Mouse (Mus musculus) granulocyte monocyte progenitor cell, adult 5-6 weeks (primary cell): Measurements from ENCODE around the gene Ppp1r36. TPM values are rescaled to one million over a fixed set of nuclear protein-coding genes. Genes with fewer than 3 reads are reported as not detected.

Experiments
- ATAC-seq: replicated peaks from 2 replicates; pipeline ENCODE4 v1.8.0; 2016; ENCODE audit warnings: mild to moderate bottlenecking, moderate TSS enrichment, inconsistent platforms; ENCODE audit not compliant: poor library complexity, severe bottlenecking
- total RNA-seq, 2 experiments: library from RNA; stranded (forward) in 1 of 2; stranded (reverse) in 1 of 2; fragments of 200-712, 200-1000 nt in 1 of 2; fragments of >200 nt in 1 of 2; fragmentation: Nextera tagmentation in 1 of 2; gene quantifications; 2 replicates each; pipeline ENCODE4 v1.2.3; 2014 to 2017

Ppp1r36 gene
- total RNA-seq, 2 experiments from 2014 or later = not detected

GRCm38 (mm10) chr12:76482948-76483347, 65.6 kb downstream of the Ppp1r36 start:
- ATAC-seq = no peak

GRCm38 (mm10) chr12:76484881-76485280, 67.5 kb downstream of the Ppp1r36 start:
- no peak for ATAC-seq

GRCm38 (mm10) chr12:76485381-76485780, 68.0 kb downstream of the Ppp1r36 start:
- ATAC-seq = no peak

- ATAC-seq = peak; percentile 30; the same call in 1 of the 2 replicates
Measured at GRCm38 (mm10) chr12:76486943-76487342, 69.6 kb downstream of the Ppp1r36 start.

Other genes starting within 250 kb of the Ppp1r36 start
- not detected in 2 replicates for gene Esr2, start 240.3 kb upstream of the Ppp1r36 start, total RNA-seq (2014; fragmentation: Nextera tagmentation)
- gene Esr2, start 240.3 kb upstream of the Ppp1r36 start, total RNA-seq (2017) = not detected in 2 replicates
- not detected in 2 replicates for gene Tex21, start 170.8 kb upstream of the Ppp1r36 start, total RNA-seq (2014; fragmentation: Nextera tagmentation)
- not detected in 2 replicates for gene Tex21, start 170.8 kb upstream of the Ppp1r36 start, total RNA-seq (2017)
- 47.7 and 79.3 TPM in 2 replicates for gene Mthfd1, start 162.2 kb upstream of the Ppp1r36 start, total RNA-seq (2014; fragmentation: Nextera tagmentation)
- 106 and 111 TPM in 2 replicates for gene Mthfd1, start 162.2 kb upstream of the Ppp1r36 start, total RNA-seq (2017)
- gene Akap5, start 92.6 kb upstream of the Ppp1r36 start, total RNA-seq (2014; fragmentation: Nextera tagmentation) = 0.17 TPM in 1 of 2 replicates, not detected in the other
- 0.21 and 0.30 TPM in 2 replicates for gene Akap5, start 92.6 kb upstream of the Ppp1r36 start, total RNA-seq (2017)
- 26.4 and 29.4 TPM in 2 replicates for gene Zbtb25, start 47.9 kb upstream of the Ppp1r36 start, total RNA-seq (2014; fragmentation: Nextera tagmentation)
- gene Zbtb25, start 47.9 kb upstream of the Ppp1r36 start, total RNA-seq (2017) = 21.4 and 22.4 TPM in 2 replicates
- 12.0 and 15.6 TPM in 2 replicates for gene Zbtb1, start 47.3 kb upstream of the Ppp1r36 start, total RNA-seq (2014; fragmentation: Nextera tagmentation)
- 12.9 and 15.3 TPM in 2 replicates for gene Zbtb1, start 47.3 kb upstream of the Ppp1r36 start, total RNA-seq (2017)
- 1.9 and 7.3 TPM in 2 replicates for gene Hspa2, start 13.4 kb upstream of the Ppp1r36 start, total RNA-seq (2014; fragmentation: Nextera tagmentation)
- gene Hspa2, start 13.4 kb upstream of the Ppp1r36 start, total RNA-seq (2017) = 18.9 and 19.4 TPM in 2 replicates
- 19.6 and 20.5 TPM in 2 replicates for gene Plekhg3, start 113.4 kb downstream of the Ppp1r36 start, total RNA-seq (2014; fragmentation: Nextera tagmentation)
- 13.3 and 15.6 TPM in 2 replicates for gene Plekhg3, start 113.4 kb downstream of the Ppp1r36 start, total RNA-seq (2017)